Mouse (Mus musculus) embryonic facial prominence, embryonic 12.5 days (tissue): ENCODE measurements at regions not wholly inside any gene's neighbourhood (a gene's known extent, or its start where the extent isn't known, plus 50 kb on each side); places are given as distances from the start of the nearest gene placed in this dataset.

Experiments
- ATAC-seq: fragments of 200-750 bp; cut with Nextera tagmentation; 2 replicates; pipeline ENCODE4 v1.8.0; 2017; ENCODE audit not compliant: insufficient number of reproducible peaks, insufficient read depth, low FRiP score, low TSS enrichment
- H3K27ac ChIP-seq: fragments of 300-500 bp; sonication (generic); 2 replicates; pipeline ENCODE4 v1.5.1; 2016; ENCODE audit warnings: mild to moderate bottlenecking
- H3K27me3 ChIP-seq: fragments of 300-500 bp; sonication (generic); 2 replicates; pipeline ENCODE4 v1.6.1; 2016; ENCODE audit warnings: mild to moderate bottlenecking, moderate library complexity
- H3K36me3 ChIP-seq: fragments of 300-500 bp; sonication (generic); 2 replicates; pipeline ENCODE4 v1.6.1; 2016; ENCODE audit warnings: mild to moderate bottlenecking
- H3K4me1 ChIP-seq: fragments of 300-500 bp; sonication (generic); 2 replicates; pipeline ENCODE4 v1.6.1; 2016
- H3K4me2 ChIP-seq: fragments of 300-500 bp; sonication (generic); replicated peaks from 2 replicates; pipeline ENCODE4 v1.6.1; 2016; ENCODE audit warnings: mild to moderate bottlenecking, moderate library complexity
- H3K4me3 ChIP-seq: fragments of 300-500 bp; sonication (generic); 2 replicates; pipeline ENCODE4 v1.5.1; 2016; ENCODE audit warnings: mild to moderate bottlenecking
- H3K9ac ChIP-seq: fragments of 300-500 bp; sonication (generic); 2 replicates; pipeline ENCODE4 v1.6.1; 2016; ENCODE audit warnings: mild to moderate bottlenecking, moderate library complexity
- H3K9me3 ChIP-seq: fragments of 300-500 bp; sonication (generic); 2 replicates; pipeline ENCODE4 v1.6.1; 2016; ENCODE audit warnings: mild to moderate bottlenecking, moderate library complexity
- WGBS: fragments of 180-500 bp; shearing (Covaris S2); methylation state at CpG from one replicate; pipeline ENCODE4 v1.1.7; 2016; 5-methylcytosine and 5-hydroxymethylcytosine counted together

GRCm38 (mm10) chr5:75346836-75347773 lies 195.0 kb downstream of the Pdgfra start:
- no peaks in the 10 kb centered on the region for H3K4me1 ChIP-seq
- 29% methylated on average over 11 of the region's 11 CpGs for WGBS
- no peak for ATAC-seq

GRCm38 (mm10) chr5:75347774-75348116 lies 195.7 kb downstream of the Pdgfra start:
- Histone ChIP-seq H3K27me3 (no peaks in the 10 kb centered on the region), H3K36me3 (no peaks in the 10 kb centered on the region), H3K4me1 (no peaks in the 10 kb centered on the region), H3K4me2 (no peak overlapping the region), H3K4me3 (no peak overlapping the region), H3K9ac (no peak overlapping the region), H3K9me3 (no peaks in the 10 kb centered on the region), H3K27ac (no peak overlapping the region)
- no peak for ATAC-seq
- 52% methylated on average over 5 of the region's 5 CpGs for WGBS

More at GRCm38 (mm10) chr5:75346836-75347773, 195.0 kb downstream of the Pdgfra start:
- Histone ChIP-seq H3K9ac (no peak overlapping the region), H3K4me2 (no peak overlapping the region), H3K36me3 (no peaks in the 10 kb centered on the region), H3K27ac (no peak overlapping the region), H3K9me3 (no peaks in the 10 kb centered on the region), H3K4me3 (no peak overlapping the region), H3K27me3 (no peaks in the 10 kb centered on the region)

- no peak for ATAC-seq
- Histone ChIP-seq H3K4me1 (no peaks in the 10 kb centered on the region), H3K27ac (no peak overlapping the region), H3K36me3 (no peaks in the 10 kb centered on the region), H3K9ac (no peak overlapping the region), H3K27me3 (no peaks in the 10 kb centered on the region), H3K4me3 (no peak overlapping the region), H3K4me2 (no peak overlapping the region), H3K9me3 (no peaks in the 10 kb centered on the region)
- WGBS, result 20% methylated on average over 1 of the region's 1 CpGs
Measured at GRCm38 (mm10) chr5:75355266-75355665, 203.2 kb downstream of the Pdgfra start.

DNA sequence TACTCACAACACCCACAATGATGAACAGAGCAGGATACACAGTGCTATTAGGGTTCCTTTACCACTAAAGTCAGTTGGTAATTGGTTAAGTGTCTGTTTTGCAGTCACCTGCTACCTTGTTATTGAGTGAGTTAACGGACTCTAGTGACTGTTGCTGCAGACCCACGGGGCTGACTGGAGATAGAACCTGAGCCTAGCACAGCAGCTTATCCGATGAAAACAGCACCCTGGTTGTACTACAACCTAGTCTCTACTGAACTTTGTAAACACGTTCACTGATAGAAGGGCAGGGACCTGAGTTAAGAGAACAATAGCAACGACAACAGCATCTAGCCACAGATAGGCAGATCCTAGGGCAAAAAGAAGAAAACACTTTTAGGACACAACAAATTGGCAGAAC lies 206.8 kb downstream of the Pdgfra start:
- Histone ChIP-seq H3K4me3 (no peak overlapping the region), H3K9me3 (no peaks in the 10 kb centered on the region), H3K36me3 (no peaks in the 10 kb centered on the region), H3K27ac (no peak overlapping the region), H3K4me2 (no peak overlapping the region), H3K4me1 (no peaks in the 10 kb centered on the region), H3K9ac (no peak overlapping the region), H3K27me3 (no peaks in the 10 kb centered on the region)
- 84% methylated on average over 5 of the region's 5 CpGs for WGBS
- no peak for ATAC-seq

DNA sequence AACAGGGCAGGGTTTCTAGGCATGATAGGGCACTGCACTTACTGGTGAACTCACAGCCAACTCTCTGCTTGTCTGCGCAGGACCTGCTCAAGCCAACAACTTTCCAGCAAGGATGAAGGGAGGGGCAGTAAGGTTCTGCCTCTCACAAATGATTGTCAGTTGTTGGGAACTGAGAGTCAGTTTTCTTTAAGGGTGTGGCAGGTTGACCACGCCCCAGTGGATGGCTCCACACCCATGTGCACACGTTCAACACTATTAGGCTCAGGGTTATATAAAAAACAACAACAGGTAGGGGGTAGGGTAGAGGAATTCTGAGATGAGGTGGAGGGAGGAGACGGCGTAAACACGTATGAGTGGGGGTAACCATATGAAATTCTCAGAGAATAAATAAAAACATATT lies 210.9 kb upstream of the Kit start:
- Histone ChIP-seq H3K4me1 (no peaks in the 10 kb centered on the region), H3K27ac (no peak overlapping the region), H3K36me3 (no peaks in the 10 kb centered on the region), H3K4me2 (no peak overlapping the region), H3K9me3 (no peaks in the 10 kb centered on the region), H3K27me3 (no peaks in the 10 kb centered on the region), H3K9ac (no peak overlapping the region), H3K4me3 (no peak overlapping the region)
- no peak for ATAC-seq
- whole genome bisulfite sequencing, result 87% methylated on average over 6 of the region's 6 CpGs

- no peak overlapping the region for H3K4me3 ChIP-seq
- H3K9me3 ChIP-seq, result no peaks in the 10 kb centered on the region
- H3K4me2 ChIP-seq, result no peak overlapping the region
- no peaks in the 10 kb centered on the region for H3K4me1 ChIP-seq
- no peak for ATAC-seq
- no peak overlapping the region for H3K9ac ChIP-seq
- no peaks in the 10 kb centered on the region for H3K36me3 ChIP-seq
- H3K27me3 ChIP-seq, result no peaks in the 10 kb centered on the region
- WGBS, result 87% methylated on average over 5 of the region's 5 CpGs
- no peak overlapping the region for H3K27ac ChIP-seq
Measured at GRCm38 (mm10) chr5:75367282-75367681, 207.4 kb upstream of the Kit start.

DNA sequence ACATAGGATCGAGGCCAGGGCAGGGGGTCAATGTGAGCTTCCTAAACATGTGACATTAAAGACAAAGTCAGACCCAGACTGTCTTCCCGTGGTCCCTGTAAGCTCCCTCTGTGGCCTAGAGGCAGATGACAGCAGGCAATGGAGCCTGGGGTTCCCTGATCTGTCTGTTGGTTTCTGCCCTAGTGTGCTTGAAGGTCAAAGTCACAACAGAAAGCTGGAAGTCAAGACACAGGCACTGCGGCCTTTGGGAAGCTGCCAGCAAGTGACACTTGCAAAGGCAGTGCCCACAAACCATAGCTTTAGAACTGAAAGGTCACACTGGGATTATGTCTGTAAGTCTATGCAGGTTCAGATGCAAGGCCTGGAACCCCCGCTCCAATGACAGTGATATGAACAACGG lies 206.0 kb upstream of the Kit start:
- no peak overlapping the region for H3K4me3 ChIP-seq
- no peak for ATAC-seq
- no peaks in the 10 kb centered on the region for H3K27me3 ChIP-seq
- no peaks in the 10 kb centered on the region for H3K4me1 ChIP-seq
- H3K27ac ChIP-seq, result no peak overlapping the region
- H3K4me2 ChIP-seq, result no peak overlapping the region
- 85% methylated on average over 5 of the region's 5 CpGs for WGBS
- no peaks in the 10 kb centered on the region for H3K9me3 ChIP-seq
- H3K36me3 ChIP-seq, result no peaks in the 10 kb centered on the region
- H3K9ac ChIP-seq, result no peak overlapping the region

- Histone ChIP-seq H3K9me3 (no peaks in the 10 kb centered on the region), H3K9ac (no peak overlapping the region), H3K36me3 (no peaks in the 10 kb centered on the region), H3K27me3 (no peaks in the 10 kb centered on the region), H3K4me2 (no peak overlapping the region), H3K27ac (no peak overlapping the region), H3K4me1 (no peaks in the 10 kb centered on the region), H3K4me3 (no peak overlapping the region)
- 63% methylated on average over 3 of the region's 3 CpGs for WGBS
- no peak for ATAC-seq
Measured at GRCm38 (mm10) chr5:75372849-75373248, 201.9 kb upstream of the Kit start.

DNA sequence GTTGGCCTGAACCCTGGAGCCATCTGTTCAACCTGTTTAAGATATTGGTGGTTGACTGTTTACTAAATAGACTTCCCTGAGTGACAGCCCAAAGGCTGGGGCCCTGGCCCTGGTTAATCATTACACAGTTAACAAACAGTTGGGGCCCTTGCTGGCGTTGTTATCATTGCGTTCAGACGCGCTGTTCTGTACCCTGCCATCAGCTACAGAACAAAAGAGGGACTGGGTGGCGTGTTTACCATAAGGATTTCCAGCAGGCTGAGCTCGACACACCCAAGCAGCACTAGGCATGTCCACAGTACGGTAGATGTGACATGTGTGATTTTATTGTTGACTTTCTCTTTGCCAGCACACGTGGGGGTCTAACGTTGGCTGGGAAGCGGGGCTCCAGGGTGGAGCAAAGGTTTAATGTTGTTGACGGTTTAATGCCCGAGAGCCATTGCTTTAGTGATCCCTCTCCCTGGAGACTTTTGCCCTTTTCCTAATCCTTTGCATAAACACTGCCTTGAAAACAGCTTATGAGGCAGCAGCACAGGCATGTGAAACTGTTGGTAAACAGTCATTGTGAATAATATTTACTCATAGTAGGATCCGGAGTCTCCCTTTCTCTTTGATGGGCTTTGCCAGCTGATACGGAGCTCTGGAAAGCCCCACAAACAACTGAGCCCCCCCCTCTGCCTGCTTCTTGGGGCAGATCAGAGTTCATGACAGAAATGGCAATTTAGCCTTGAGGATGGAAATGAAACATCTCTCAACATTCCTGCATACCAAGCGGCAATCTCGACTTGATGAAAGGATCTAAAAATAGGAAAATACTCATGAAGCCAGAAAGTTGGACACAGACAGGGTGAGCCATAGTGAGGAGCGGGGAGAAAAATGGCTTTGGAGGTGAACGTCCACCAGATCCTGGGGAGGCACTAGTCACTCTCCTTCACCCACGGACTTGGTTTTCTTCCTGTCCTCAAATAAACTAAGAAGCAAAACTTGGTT lies 197.1 kb upstream of the Kit start:
- Histone ChIP-seq H3K4me2 (no peak overlapping the region), H3K4me3 (no peak overlapping the region), H3K9me3 (no peaks in the 10 kb centered on the region), H3K27me3 (no peaks in the 10 kb centered on the region), H3K9ac (no peak overlapping the region), H3K4me1 (no peaks in the 10 kb centered on the region), H3K27ac (no peak overlapping the region), H3K36me3 (no peaks in the 10 kb centered on the region)
- WGBS, result 49% methylated on average over 19 of the region's 19 CpGs
- ATAC-seq, result no peak

DNA sequence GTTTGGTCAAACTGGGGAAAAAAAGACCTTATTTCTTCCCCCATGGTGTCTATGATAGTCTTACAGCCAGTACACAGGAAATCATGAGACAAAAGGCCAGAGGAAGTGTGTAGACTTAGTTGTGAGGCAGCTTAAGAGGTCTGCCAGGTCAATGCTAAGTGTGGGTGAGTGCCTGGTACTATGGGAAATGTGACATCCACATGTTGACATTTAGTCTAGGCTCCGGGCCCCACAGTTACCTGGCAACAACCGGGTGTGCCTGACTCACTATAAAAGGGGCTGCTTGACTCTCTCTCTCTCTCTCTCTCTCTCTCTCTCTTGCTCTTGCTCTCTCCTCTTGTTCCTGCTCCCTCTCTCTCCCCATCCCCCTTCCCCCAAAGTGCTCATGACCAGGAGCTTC lies 196.1 kb upstream of the Kit start:
- Histone ChIP-seq H3K9ac (no peak overlapping the region), H3K4me1 (no peaks in the 10 kb centered on the region), H3K27me3 (no peaks in the 10 kb centered on the region), H3K27ac (no peak overlapping the region), H3K36me3 (no peaks in the 10 kb centered on the region), H3K9me3 (no peaks in the 10 kb centered on the region), H3K4me3 (no peak overlapping the region), H3K4me2 (no peak overlapping the region)
- 51% methylated on average over 2 of the region's 2 CpGs for WGBS
- no peak for ATAC-seq

- no peak overlapping the region for H3K4me2 ChIP-seq
- no peaks in the 10 kb centered on the region for H3K4me1 ChIP-seq
- 65% methylated on average over 1 of the region's 1 CpGs for WGBS
- no peak for ATAC-seq
- H3K36me3 ChIP-seq, result no peaks in the 10 kb centered on the region
- no peak overlapping the region for H3K27ac ChIP-seq
- H3K9me3 ChIP-seq, result no peaks in the 10 kb centered on the region
- H3K4me3 ChIP-seq, result no peak overlapping the region
- H3K27me3 ChIP-seq, result no peaks in the 10 kb centered on the region
- H3K9ac ChIP-seq, result no peak overlapping the region
Measured at GRCm38 (mm10) chr5:75380340-75380739, 194.4 kb upstream of the Kit start.

- no peak overlapping the region for H3K9ac ChIP-seq
- no peaks in the 10 kb centered on the region for H3K9me3 ChIP-seq
- no peaks in the 10 kb centered on the region for H3K36me3 ChIP-seq
- H3K4me3 ChIP-seq, result no peak overlapping the region
- WGBS, result 87% methylated on average over 3 of the region's 3 CpGs
- H3K27me3 ChIP-seq, result no peaks in the 10 kb centered on the region
- no peak for ATAC-seq
- no peaks in the 10 kb centered on the region for H3K4me1 ChIP-seq
- no peak overlapping the region for H3K27ac ChIP-seq
- no peak overlapping the region for H3K4me2 ChIP-seq
Measured at GRCm38 (mm10) chr5:75382138-75382537, 192.6 kb upstream of the Kit start.
